ENCODE assay signal across 10 mouse cellular contexts in genomic region chr4:101860873-101861272, GRCm38 (mm10). TPM values are rescaled to one million over a fixed set of nuclear protein-coding genes. Genes with fewer than 3 reads are reported as not detected.
A peak's percentile ranks its signal among the peaks of the same experiment; 100 is the strongest.
DNase-seq lines count a peak whose midpoint lies in the region; ATAC-seq and TF ChIP-seq lines count a peak whose summit lies in the region.
"Had no signal": no experiment of that assay in that cellular context is flagged by ENCODE, and none has a peak within 500 bp of the region (broad histone marks: within the 10 kb centered on the region; RNA-seq: fewer than 3 reads in every experiment).

No protein-coding gene starts in this region.

- H3K4me1 ChIP-seq in liver, adult 2 months (ENCODE audit: control insufficient read depth, insufficient read depth, low read length): no peaks in the 10 kb centered on the region
- no peaks in the 10 kb centered on the region for H3K4me1 ChIP-seq in liver, embryonic 11.5 days (replicated peaks; ENCODE audit: control insufficient read depth, insufficient read depth, low read length)
- H3K4me1 ChIP-seq in limb, embryonic 14.5 days (ENCODE audit: control insufficient read depth, insufficient read depth, low read length): no peaks in the 10 kb centered on the region
- no peaks in the 10 kb centered on the region for H3K4me1 ChIP-seq in hindbrain, embryonic 16.5 days (ENCODE audit: control insufficient read depth, insufficient read depth, low read depth, low read length)
- H3K4me1 ChIP-seq in midbrain, embryonic 15.5 days: no peaks in the 10 kb centered on the region
- H3K4me1 ChIP-seq: stomach, embryonic 15.5 days had no signal

- DNase-seq in liver, adult 2 months (ENCODE audit: extremely low read depth, low read depth, low spot score): peak; percentile 41
- DNase-seq in liver, embryonic 11.5 days (ENCODE audit: low spot score): no peak
- peak; percentile 47 for DNase-seq in brain, embryonic 14.5 days (ENCODE audit: low read depth)
- peak; percentile 20 for DNase-seq in hindlimb bud, embryonic 11.5 days (ENCODE audit: extremely low spot score, low read depth, low spot score)
- peak; percentile 58 for DNase-seq in limb, embryonic 14.5 days (ENCODE audit: low spot score)
- DNase-seq in spleen, postnatal 14 days (ENCODE audit: low spot score in 2 of 2): no peak

- TF ChIP-seq POLR2A in liver, adult 2 months (IDR thresholded peaks at IDR 0.05; ENCODE audit: extremely low read depth, insufficient read depth, low read length): no peak
- TF ChIP-seq POLR2A in brain, embryonic 14.5 days (IDR thresholded peaks at IDR 0.05; ENCODE audit: borderline replicate concordance, extremely low read depth, insufficient read depth, insufficient read length, poor library complexity, severe bottlenecking): no peak
- TF ChIP-seq POLR2A in limb, embryonic 14.5 days (IDR thresholded peaks at IDR 0.05; ENCODE audit: borderline replicate concordance, extremely low read depth, insufficient read depth, insufficient read length): no peak

- no peak overlapping the region for H3K4me3 ChIP-seq in liver, adult 2 months (ENCODE audit: insufficient read depth, low read depth, low read length)
- no peak overlapping the region for H3K4me3 ChIP-seq in liver, embryonic 11.5 days (ENCODE audit: low read depth, low read length)
- no peak overlapping the region for H3K4me3 ChIP-seq in limb, embryonic 14.5 days (replicated peaks; ENCODE audit: low read length)
- H3K4me3 ChIP-seq in hindbrain, embryonic 16.5 days (ENCODE audit: low read length): no peak overlapping the region
- H3K4me3 ChIP-seq in midbrain, embryonic 15.5 days: no peak overlapping the region
- H3K4me3 ChIP-seq: erythroblast, embryonic 14.5 days; stomach, embryonic 15.5 days had no signal

- no peaks in the 10 kb centered on the region for H3K79me2 ChIP-seq in liver, adult 2 months (ENCODE audit: control insufficient read depth, insufficient read depth, low read length)

- no peak for ATAC-seq in liver, embryonic 11.5 days (replicated peaks; ENCODE audit: low FRiP score)
- ATAC-seq in limb, embryonic 14.5 days (ENCODE audit: low FRiP score, low read depth): peak; percentile 60; the same call in 1 of the 2 replicates
- no peak for ATAC-seq in hindbrain, embryonic 16.5 days
- no peak for ATAC-seq in midbrain, embryonic 15.5 days (replicated peaks)

- no peaks in the 10 kb centered on the region for H3K9me3 ChIP-seq in liver, embryonic 11.5 days (ENCODE audit: control insufficient read depth, low read length)
- no peaks in the 10 kb centered on the region for H3K9me3 ChIP-seq in limb, embryonic 14.5 days (ENCODE audit: control insufficient read depth, low read length)
- H3K9me3 ChIP-seq in hindbrain, embryonic 16.5 days (ENCODE audit: control insufficient read depth, low read length): no peaks in the 10 kb centered on the region
- H3K9me3 ChIP-seq in midbrain, embryonic 15.5 days: no peaks in the 10 kb centered on the region
- H3K9me3 ChIP-seq: stomach, embryonic 15.5 days had no signal

- WGBS in liver, adult 2 months: 48% methylated on average over 6 of the region's 6 CpGs
- WGBS in liver, embryonic 11.5 days: 41% methylated on average over 6 of the region's 6 CpGs
- WGBS in limb, embryonic 14.5 days: 53% methylated on average over 6 of the region's 6 CpGs
- WGBS in hindbrain, embryonic 16.5 days: 52% methylated on average over 6 of the region's 6 CpGs
- WGBS in midbrain, embryonic 15.5 days: 51% methylated on average over 6 of the region's 6 CpGs

- H3K27ac ChIP-seq in liver, adult 2 months (replicated peaks; ENCODE audit: insufficient read depth, low read depth, low read length): no peak overlapping the region
- H3K27ac ChIP-seq in liver, embryonic 11.5 days (ENCODE audit: low read depth, low read length): no peak overlapping the region
- H3K27ac ChIP-seq in limb, embryonic 14.5 days (replicated peaks; ENCODE audit: low read depth, low read length): no peak overlapping the region
- no peak overlapping the region for H3K27ac ChIP-seq in hindbrain, embryonic 16.5 days (ENCODE audit: low read depth, low read length)
- no peak overlapping the region for H3K27ac ChIP-seq in midbrain, embryonic 15.5 days
- H3K27ac ChIP-seq: stomach, embryonic 15.5 days had no signal

- no peak overlapping the region for H3K9ac ChIP-seq in liver, adult 2 months (ENCODE audit: low read depth, low read length)
- H3K9ac ChIP-seq in liver, embryonic 11.5 days (ENCODE audit: low read depth, low read length): no peak overlapping the region
- no peak overlapping the region for H3K9ac ChIP-seq in limb, embryonic 14.5 days (ENCODE audit: low read depth, low read length, severe bottlenecking)
- H3K9ac ChIP-seq in hindbrain, embryonic 16.5 days (ENCODE audit: low read depth, low read length): no peak overlapping the region
- H3K9ac ChIP-seq in midbrain, embryonic 15.5 days: no peak overlapping the region
- H3K9ac ChIP-seq: stomach, embryonic 15.5 days had no signal

- TF ChIP-seq CTCF in liver, adult 2 months (IDR thresholded peaks at IDR 0.05; ENCODE audit: low read depth, low read length): peak; percentile 35
- peak; percentile 21; the same call in 1 of the 2 replicates for TF ChIP-seq CTCF in brain, embryonic 14.5 days (IDR thresholded peaks at IDR 0.05; ENCODE audit: borderline replicate concordance, extremely low read depth, insufficient read depth, insufficient read length)

- H3K36me3 ChIP-seq in liver, adult 2 months (ENCODE audit: control insufficient read depth, insufficient read depth, low read length): no peaks in the 10 kb centered on the region
- H3K36me3 ChIP-seq in liver, embryonic 11.5 days (ENCODE audit: control insufficient read depth, insufficient read depth, low read length): no peaks in the 10 kb centered on the region
- no peaks in the 10 kb centered on the region for H3K36me3 ChIP-seq in limb, embryonic 14.5 days (ENCODE audit: control insufficient read depth, insufficient read depth, low read length)
- H3K36me3 ChIP-seq in hindbrain, embryonic 16.5 days (ENCODE audit: control insufficient read depth, insufficient read depth, low read length): no peaks in the 10 kb centered on the region
- H3K36me3 ChIP-seq in midbrain, embryonic 15.5 days (replicated peaks): no peaks in the 10 kb centered on the region
- H3K36me3 ChIP-seq: stomach, embryonic 15.5 days had no signal

- H3K4me2 ChIP-seq in liver, embryonic 11.5 days: no peak overlapping the region
- no peak overlapping the region for H3K4me2 ChIP-seq in limb, embryonic 14.5 days (replicated peaks; ENCODE audit: low read depth, low read length, severe bottlenecking)
- no peak overlapping the region for H3K4me2 ChIP-seq in hindbrain, embryonic 16.5 days (ENCODE audit: low read length)
- H3K4me2 ChIP-seq in midbrain, embryonic 15.5 days: no peak overlapping the region
- H3K4me2 ChIP-seq: stomach, embryonic 15.5 days had no signal

- H3K27me3 ChIP-seq in liver, adult 2 months (ENCODE audit: control insufficient read depth, insufficient read depth, low read length): no peaks in the 10 kb centered on the region
- no peaks in the 10 kb centered on the region for H3K27me3 ChIP-seq in liver, embryonic 11.5 days (replicated peaks; ENCODE audit: control insufficient read depth, insufficient read depth, low read length)
- H3K27me3 ChIP-seq in limb, embryonic 14.5 days (ENCODE audit: control insufficient read depth, insufficient read depth, low read length): no peaks in the 10 kb centered on the region
- no peaks in the 10 kb centered on the region for H3K27me3 ChIP-seq in hindbrain, embryonic 16.5 days (replicated peaks; ENCODE audit: control insufficient read depth, insufficient read depth, low read length)
- no peaks in the 10 kb centered on the region for H3K27me3 ChIP-seq in midbrain, embryonic 15.5 days (replicated peaks)
- H3K27me3 ChIP-seq: stomach, embryonic 15.5 days had no signal

RNA-seq across cellular contexts. Expression of gene B020004J07Rik, which starts 17.1 kb away (rescaled TPM):
- total RNA-seq in liver, adult 2 months (2014; rRNA removed): not detected in 2 replicates
- polyA plus RNA-seq in liver, adult 2 months (2012; rRNA removed): not detected in 2 replicates
- polyA plus RNA-seq in liver, embryonic 11.5 days (2014; fragmentation: Nextera tagmentation; extraction: Ambion mirVana): not detected in 2 replicates
- not detected in 2 replicates for polyA plus RNA-seq in brain, embryonic 14.5 days (2012; rRNA removed)
- 0.08 TPM in 1 of 2 replicates, not detected in the other for polyA plus RNA-seq in limb, embryonic 14.5 days (2012; rRNA removed)
- polyA plus RNA-seq in limb, embryonic 14.5 days (2014; fragmentation: Nextera tagmentation; extraction: Ambion mirVana): not detected in 2 replicates
- polyA plus RNA-seq in hindbrain, embryonic 16.5 days (2015; fragmentation: Nextera tagmentation; extraction: Ambion mirVana): not detected in 2 replicates
- polyA plus RNA-seq in midbrain, embryonic 15.5 days (2015; fragmentation: Nextera tagmentation; extraction: Ambion mirVana): not detected in 2 replicates
- polyA plus RNA-seq: erythroblast, embryonic 14.5 days; stomach, embryonic 15.5 days had no signal

RNA-seq across cellular contexts. Expression of gene C130073F10Rik, which starts 32.7 kb away (rescaled TPM):
- not detected in 2 replicates for total RNA-seq in liver, adult 2 months (2014; rRNA removed)
- not detected in 2 replicates for polyA plus RNA-seq in liver, adult 2 months (2012; rRNA removed)
- not detected in 2 replicates for polyA plus RNA-seq in liver, embryonic 11.5 days (2014; fragmentation: Nextera tagmentation; extraction: Ambion mirVana)
- polyA plus RNA-seq in brain, embryonic 14.5 days (2012; rRNA removed): not detected in 2 replicates
- 0.06 TPM in 1 of 2 replicates, not detected in the other for polyA plus RNA-seq in limb, embryonic 14.5 days (2012; rRNA removed)
- polyA plus RNA-seq in limb, embryonic 14.5 days (2014; fragmentation: Nextera tagmentation; extraction: Ambion mirVana): 0.34 TPM in 1 of 2 replicates, not detected in the other
- polyA plus RNA-seq in hindbrain, embryonic 16.5 days (2015; fragmentation: Nextera tagmentation; extraction: Ambion mirVana): not detected in 2 replicates
- not detected in 2 replicates for polyA plus RNA-seq in midbrain, embryonic 15.5 days (2015; fragmentation: Nextera tagmentation; extraction: Ambion mirVana)
- polyA plus RNA-seq: erythroblast, embryonic 14.5 days; stomach, embryonic 15.5 days had no signal

RNA-seq across cellular contexts. Expression of gene Gm12800, which starts 48.0 kb away (rescaled TPM):
- total RNA-seq in liver, adult 2 months (2014; rRNA removed): not detected in 2 replicates
- not detected in 2 replicates for polyA plus RNA-seq in liver, adult 2 months (2012; rRNA removed)
- polyA plus RNA-seq in liver, embryonic 11.5 days (2014; fragmentation: Nextera tagmentation; extraction: Ambion mirVana): not detected in 2 replicates
- polyA plus RNA-seq in brain, embryonic 14.5 days (2012; rRNA removed): not detected in 2 replicates
- not detected in 2 replicates for polyA plus RNA-seq in limb, embryonic 14.5 days (2012; rRNA removed)
- not detected in 2 replicates for polyA plus RNA-seq in limb, embryonic 14.5 days (2014; fragmentation: Nextera tagmentation; extraction: Ambion mirVana)
- polyA plus RNA-seq in hindbrain, embryonic 16.5 days (2015; fragmentation: Nextera tagmentation; extraction: Ambion mirVana): not detected in 2 replicates
- polyA plus RNA-seq in midbrain, embryonic 15.5 days (2015; fragmentation: Nextera tagmentation; extraction: Ambion mirVana): not detected in 2 replicates
- polyA plus RNA-seq: erythroblast, embryonic 14.5 days; stomach, embryonic 15.5 days had no signal

Comparison
In these comparisons a context has a peak if more than half of its experiments do, and no peak if none do; other contexts are left out.
1. DNase-seq: peak in liver, adult 2 months (single experiment), brain, embryonic 14.5 days (single experiment), hindlimb bud, embryonic 11.5 days (single experiment) and limb, embryonic 14.5 days (single experiment); none in liver, embryonic 11.5 days (single experiment) and spleen, postnatal 14 days (0 of 2).